Mouse (Mus musculus): ENCODE results near the gene Tulp4. TPM values are rescaled to one million over a fixed set of nuclear protein-coding genes. Genes with fewer than 3 reads are reported as not detected.
"Not testable (repeated sequence)": the region's sequence is repeated elsewhere in the genome, so short reads cannot be mapped to it uniquely, and the experiment has no call there.

The Tulp4 gene
- polyA plus RNA-seq, 1 experiment from 2014 or later = 159 TPM

DNA sequence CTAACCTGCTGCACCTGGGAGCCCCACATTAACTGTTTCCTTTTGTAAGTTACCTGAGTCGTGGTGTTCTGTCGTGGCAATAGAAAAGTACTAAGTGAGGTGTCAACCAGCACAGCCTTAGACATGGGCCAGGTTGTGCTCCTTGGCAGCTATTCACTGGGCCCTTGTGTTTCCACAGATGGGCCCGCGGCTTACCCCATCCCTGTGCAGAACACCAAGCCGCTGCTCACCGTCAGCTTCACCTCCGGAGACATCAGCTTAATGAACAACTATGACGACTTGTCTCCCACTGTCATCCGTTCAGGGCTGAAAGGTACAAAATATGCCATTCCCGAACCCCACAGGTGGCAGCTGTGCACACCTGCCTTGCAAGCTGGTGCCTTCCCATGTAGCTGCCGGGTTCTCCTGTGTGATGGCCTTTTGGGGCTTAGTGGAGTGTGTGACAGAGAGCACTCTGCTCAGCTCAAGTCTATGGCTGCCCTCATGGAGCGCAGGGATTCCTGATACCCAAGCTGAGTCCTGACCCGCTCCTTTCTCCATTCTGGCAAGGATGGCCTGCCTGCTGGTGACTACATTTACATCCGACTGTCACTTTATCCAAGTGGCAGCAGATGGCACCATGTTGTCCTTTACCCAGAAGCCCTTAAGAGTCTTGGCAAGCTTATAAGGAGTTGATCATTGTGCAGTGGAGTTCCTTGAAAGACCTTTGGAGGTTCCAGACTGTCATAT, 95.4 kb downstream of the Tulp4 start:
- H3K9me3 ChIP-seq (replicated peaks) = no peaks in the 10 kb centered on the region
- no peak overlapping the region for H3K4me3 ChIP-seq
- WGBS = 93% methylated on average over 14 of the region's 14 CpGs
- peaks cover 60% of the 10 kb centered on the region for H3K36me3 ChIP-seq
- DNase-seq (ENCODE audit: low spot score) = no peak
- H3K27me3 ChIP-seq (ENCODE audit: low read depth, poor library complexity, severe bottlenecking) = no peaks in the 10 kb centered on the region
- no peak overlapping the region for H3K27ac ChIP-seq
- H3K4me1 ChIP-seq = no peaks in the 10 kb centered on the region

DNA sequence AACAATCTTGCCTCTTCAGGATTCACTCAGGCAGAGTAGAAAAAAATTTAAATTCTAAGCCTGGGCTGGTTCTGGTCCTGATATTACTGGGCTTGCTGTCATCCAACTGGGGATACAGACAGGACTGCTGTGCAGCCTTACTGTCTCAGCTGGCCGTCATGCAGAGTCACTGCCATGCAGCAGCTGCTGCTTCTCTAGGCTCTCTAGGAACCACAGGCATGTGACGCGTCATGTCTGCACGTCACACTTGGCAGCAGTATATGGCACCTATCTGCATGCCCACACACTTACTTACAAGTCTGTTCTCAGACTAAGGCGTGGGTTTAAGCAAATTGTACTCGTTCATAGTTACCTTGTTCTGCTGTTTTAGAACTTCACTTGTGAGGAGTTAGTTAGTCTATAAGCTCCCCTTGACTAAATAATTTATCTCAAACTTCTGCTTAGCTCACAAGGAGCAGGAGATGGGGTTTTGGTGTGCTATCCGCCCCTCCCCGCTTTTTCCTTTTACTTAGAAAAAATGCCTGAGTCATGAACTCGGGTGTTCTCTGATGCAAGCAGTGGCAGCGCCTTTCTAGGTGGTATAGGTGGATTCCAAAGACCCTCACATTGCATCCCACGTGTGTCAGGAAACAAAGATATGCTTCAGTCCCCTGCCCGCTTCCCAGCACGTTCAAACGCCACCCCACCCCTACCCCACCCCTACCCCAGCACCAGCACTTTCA, 96.3 kb downstream of the Tulp4 start:
- peaks cover 69% of the 10 kb centered on the region for H3K36me3 ChIP-seq
- DNase-seq (ENCODE audit: low spot score) = no peak
- no peaks in the 10 kb centered on the region for H3K9me3 ChIP-seq (replicated peaks)
- WGBS = 87% methylated on average over 14 of the region's 14 CpGs
- no peak overlapping the region for H3K4me3 ChIP-seq
- no peak overlapping the region for H3K27ac ChIP-seq
- no peaks in the 10 kb centered on the region for H3K4me1 ChIP-seq
- no peaks in the 10 kb centered on the region for H3K27me3 ChIP-seq (ENCODE audit: low read depth, poor library complexity, severe bottlenecking)

DNA sequence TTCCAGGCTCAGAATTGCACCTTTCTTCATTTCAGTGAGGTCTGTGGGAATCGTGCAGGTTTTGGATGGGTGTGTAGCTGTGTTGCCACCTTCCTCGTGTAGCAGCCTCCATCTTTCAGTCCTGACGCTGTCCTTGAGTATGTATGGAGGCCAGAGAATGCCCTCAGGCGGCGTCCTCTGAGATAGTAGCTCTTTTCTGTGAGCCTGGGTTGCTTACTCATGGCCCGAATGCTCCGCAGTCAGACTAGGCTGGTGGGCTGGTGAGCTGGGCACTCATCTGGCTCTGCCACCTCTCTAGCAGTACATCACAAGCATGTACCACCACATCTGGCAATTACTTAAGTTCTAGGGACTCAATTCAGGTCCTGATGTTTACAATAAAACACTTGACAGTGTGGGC, 96.9 kb downstream of the Tulp4 start:
- no peak for DNase-seq (ENCODE audit: low spot score)
- H3K9me3 ChIP-seq (replicated peaks) = no peaks in the 10 kb centered on the region
- H3K4me3 ChIP-seq = no peak overlapping the region
- WGBS = 88% methylated on average over 7 of the region's 7 CpGs
- H3K36me3 ChIP-seq = peaks cover 75% of the 10 kb centered on the region
- no peak overlapping the region for H3K27ac ChIP-seq
- H3K27me3 ChIP-seq (ENCODE audit: low read depth, poor library complexity, severe bottlenecking) = no peaks in the 10 kb centered on the region
- no peaks in the 10 kb centered on the region for H3K4me1 ChIP-seq

DNA sequence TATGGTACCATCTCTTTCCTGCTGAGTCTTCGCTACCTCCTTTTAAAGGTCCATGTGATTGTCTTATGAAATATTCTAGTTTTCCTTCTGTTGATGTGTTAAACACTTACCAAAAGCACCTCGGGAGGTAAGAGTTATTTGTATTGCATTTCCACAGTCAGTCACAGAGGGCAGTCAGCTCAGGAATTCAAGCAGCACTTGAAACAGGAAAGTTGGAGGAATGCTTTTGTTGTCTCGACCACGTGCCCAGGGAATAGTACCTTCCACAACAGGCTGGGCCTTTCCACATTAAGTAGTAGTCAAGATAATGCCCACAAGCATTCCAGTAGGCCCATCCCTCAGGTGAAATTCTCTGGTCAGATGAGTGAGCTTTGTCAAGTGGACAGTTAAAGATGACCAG, 97.6 kb downstream of the Tulp4 start:
- Histone ChIP-seq H3K9me3 (replicated peaks) (no peaks in the 10 kb centered on the region), H3K27ac (no peak overlapping the region), H3K36me3 (peaks cover 74% of the 10 kb centered on the region), H3K4me1 (no peaks in the 10 kb centered on the region), H3K27me3 (ENCODE audit: low read depth, poor library complexity, severe bottlenecking) (no peaks in the 10 kb centered on the region), H3K4me3 (no peak overlapping the region)
- WGBS = 59% methylated on average over 4 of the region's 4 CpGs
- DNase-seq (ENCODE audit: low spot score) = no peak

DNA sequence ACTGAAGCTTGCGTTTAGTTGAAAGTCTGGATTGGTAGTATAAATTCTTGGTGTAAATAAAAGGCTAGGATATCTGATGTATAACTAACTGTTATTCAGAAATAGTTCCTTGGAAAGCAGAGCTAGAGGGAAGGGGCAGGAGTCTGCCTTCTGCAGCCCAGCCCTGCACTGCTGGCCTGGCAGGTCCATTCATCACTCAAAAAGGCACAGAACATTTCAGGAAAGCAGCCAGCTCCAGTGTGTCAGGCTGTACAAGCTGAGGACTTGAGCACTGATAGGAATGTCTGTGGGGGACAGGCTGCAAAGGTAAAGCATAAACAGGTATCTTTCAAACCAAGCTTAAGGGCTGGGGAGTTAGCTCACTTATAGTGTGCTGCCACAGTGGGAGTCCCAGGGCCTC, 105.5 kb downstream of the Tulp4 start:
- DNase-seq (ENCODE audit: low spot score) = no peak
- Histone ChIP-seq H3K36me3 (peaks cover 86% of the 10 kb centered on the region), H3K27me3 (ENCODE audit: low read depth, poor library complexity, severe bottlenecking) (no peaks in the 10 kb centered on the region), H3K4me1 (no peaks in the 10 kb centered on the region), H3K27ac (no peak overlapping the region), H3K4me3 (no peak overlapping the region), H3K9me3 (replicated peaks) (no peaks in the 10 kb centered on the region)
- 92% methylated on average over 1 of the region's 1 CpGs for WGBS

DNA sequence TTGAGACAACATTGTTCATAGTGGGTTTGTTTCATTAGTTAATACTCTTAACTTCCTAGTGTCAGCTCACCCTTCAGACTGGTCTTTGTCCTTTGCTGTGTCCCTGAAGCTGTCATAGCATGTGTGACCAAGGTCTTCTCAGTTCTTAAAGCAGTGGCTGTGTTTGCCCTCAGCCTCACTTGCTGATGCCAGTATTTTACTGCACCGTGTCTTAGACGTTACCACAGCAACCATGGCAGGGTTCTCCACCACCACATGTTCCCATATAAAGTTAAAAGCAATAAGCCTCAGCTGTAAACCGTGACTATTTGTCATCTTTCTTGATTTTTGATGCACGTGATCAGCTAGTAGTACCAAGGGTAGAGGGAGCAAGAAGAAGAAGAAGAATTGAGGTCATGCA, 109.4 kb downstream of the Tulp4 start:
- DNase-seq (ENCODE audit: low spot score) = no peak
- no peak overlapping the region for H3K27ac ChIP-seq
- H3K36me3 ChIP-seq = peaks cover 67% of the 10 kb centered on the region
- no peaks in the 10 kb centered on the region for H3K27me3 ChIP-seq (ENCODE audit: low read depth, poor library complexity, severe bottlenecking)
- WGBS = 88% methylated on average over 4 of the region's 4 CpGs
- H3K4me1 ChIP-seq = no peaks in the 10 kb centered on the region
- H3K9me3 ChIP-seq (replicated peaks) = no peaks in the 10 kb centered on the region
- no peak overlapping the region for H3K4me3 ChIP-seq

DNA sequence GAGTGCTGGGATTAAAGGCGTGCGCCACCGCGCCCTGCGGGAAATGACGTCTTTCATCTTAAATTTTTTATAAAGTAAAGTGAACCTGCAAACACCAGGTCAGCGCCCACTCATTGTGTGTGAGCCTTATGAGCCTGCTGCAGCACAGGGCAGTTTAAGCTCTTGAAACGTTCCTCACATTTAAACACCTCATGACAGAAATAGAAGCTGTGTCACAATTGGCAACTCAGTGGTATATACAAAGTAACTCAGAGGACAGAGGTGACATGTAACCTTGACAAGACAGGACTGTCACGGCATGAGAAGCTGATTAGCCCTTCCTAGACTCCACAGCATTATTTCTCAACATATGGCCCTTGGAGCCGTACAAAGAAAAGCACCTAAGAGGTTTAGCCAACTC, 110.3 kb downstream of the Tulp4 start:
- H3K27me3 ChIP-seq (ENCODE audit: low read depth, poor library complexity, severe bottlenecking) = no peaks in the 10 kb centered on the region
- H3K9me3 ChIP-seq (replicated peaks) = no peaks in the 10 kb centered on the region
- no peaks in the 10 kb centered on the region for H3K4me1 ChIP-seq
- H3K36me3 ChIP-seq = peaks cover 63% of the 10 kb centered on the region
- H3K4me3 ChIP-seq = no peak overlapping the region
- no peak for DNase-seq (ENCODE audit: low spot score)
- H3K27ac ChIP-seq = no peak overlapping the region
- 96% methylated on average over 10 of the region's 10 CpGs for WGBS

DNA sequence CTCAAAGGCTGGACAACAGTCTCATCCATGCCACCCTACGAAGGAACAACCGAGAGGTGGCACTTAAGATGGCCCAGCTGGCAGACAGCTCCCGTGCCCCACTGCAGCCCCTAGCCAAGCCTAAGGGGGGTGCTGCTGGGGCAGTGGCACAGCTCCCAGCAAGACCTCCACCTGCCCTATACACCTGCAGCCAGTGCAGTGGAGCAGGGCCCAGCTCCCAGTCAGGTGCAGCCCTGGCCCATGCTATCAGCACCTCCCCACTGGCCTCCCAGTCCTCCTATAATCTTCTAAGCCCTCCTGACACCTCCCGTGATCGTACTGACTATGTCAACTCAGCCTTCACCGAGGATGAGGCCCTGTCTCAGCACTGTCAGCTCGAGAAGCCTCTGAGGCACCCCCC, 126.4 kb downstream of the Tulp4 start:
- H3K27ac ChIP-seq; H3K27me3 ChIP-seq (ENCODE audit: low read depth, poor library complexity, severe bottlenecking); H3K4me3 ChIP-seq; H3K36me3 ChIP-seq; H3K9me3 ChIP-seq (replicated peaks); DNase-seq (ENCODE audit: low spot score); H3K4me1 ChIP-seq: not testable (repeated sequence)
- WGBS = no CpG with 5 or more reads among the region's 7 CpGs

DNA sequence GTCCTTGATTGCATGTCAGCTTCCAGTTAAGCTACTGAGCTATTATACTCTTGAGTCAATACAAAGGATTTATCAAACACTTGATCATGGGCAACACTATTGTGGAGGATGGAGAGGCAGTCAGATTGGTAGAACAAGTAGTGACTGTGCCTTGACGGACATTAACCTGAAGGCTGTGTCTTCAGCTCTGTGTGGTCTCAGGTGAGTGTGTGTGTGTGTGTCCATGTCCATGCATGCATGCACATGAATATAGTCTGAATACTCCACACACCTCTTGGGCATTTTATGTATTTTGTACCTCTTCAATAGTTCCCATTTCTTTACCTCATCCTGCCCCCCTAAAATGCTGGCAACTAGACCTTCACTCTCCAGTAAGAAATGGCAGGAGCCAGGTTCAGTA, 145.1 kb downstream of the Tulp4 start:
- WGBS = 86% methylated on average over 1 of the region's 1 CpGs
- not testable (repeated sequence) for H3K27ac ChIP-seq; H3K4me1 ChIP-seq; H3K27me3 ChIP-seq (ENCODE audit: low read depth, poor library complexity, severe bottlenecking); H3K9me3 ChIP-seq (replicated peaks); H3K36me3 ChIP-seq; DNase-seq (ENCODE audit: low spot score); H3K4me3 ChIP-seq

DNA sequence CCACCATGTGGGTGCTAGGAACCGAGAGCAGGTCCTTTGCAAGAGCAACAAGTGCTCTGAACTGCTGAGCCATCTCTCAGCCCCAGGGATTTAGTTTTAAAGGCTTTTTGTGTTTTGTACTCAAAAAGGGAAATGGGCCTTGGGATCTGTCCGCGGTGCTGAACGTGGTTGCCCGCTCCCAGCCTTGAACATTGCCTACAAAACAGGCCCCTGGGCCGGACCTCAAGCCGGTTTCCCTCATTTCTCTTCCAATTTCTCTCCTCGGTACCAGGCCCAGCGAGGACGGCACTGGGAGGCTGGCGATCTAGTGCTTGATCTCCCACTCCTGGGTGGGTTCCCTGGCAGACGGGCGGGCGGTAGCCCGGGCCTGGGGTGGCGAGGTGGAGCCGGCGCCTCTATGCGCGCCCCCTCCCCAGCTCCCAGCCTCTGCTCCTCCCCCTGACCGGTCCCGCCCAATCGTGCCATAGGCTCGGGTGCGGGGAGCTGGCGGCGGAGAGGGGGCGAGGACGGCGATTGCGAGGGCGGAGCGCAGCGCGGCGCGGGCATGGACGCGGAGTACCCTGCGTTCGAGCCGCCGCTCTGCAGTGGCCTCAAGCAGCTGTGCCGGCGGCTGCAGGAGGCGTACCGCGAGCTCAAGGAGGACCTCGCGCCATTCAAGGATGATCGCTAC, 150.3 kb downstream of the Tulp4 start, which contains the start of gene Tmem181a:
TSS of gene Tmem181a (plus strand) at position 461 of the 670 bp plus-strand sequence.
- H3K27me3 ChIP-seq (ENCODE audit: low read depth, poor library complexity, severe bottlenecking) = not testable (repeated sequence)
- H3K4me3 ChIP-seq = peak within 1 kb of the TSS; percentile 33
- WGBS = 0% methylated on average over 12 of the region's 51 CpGs

DNA sequence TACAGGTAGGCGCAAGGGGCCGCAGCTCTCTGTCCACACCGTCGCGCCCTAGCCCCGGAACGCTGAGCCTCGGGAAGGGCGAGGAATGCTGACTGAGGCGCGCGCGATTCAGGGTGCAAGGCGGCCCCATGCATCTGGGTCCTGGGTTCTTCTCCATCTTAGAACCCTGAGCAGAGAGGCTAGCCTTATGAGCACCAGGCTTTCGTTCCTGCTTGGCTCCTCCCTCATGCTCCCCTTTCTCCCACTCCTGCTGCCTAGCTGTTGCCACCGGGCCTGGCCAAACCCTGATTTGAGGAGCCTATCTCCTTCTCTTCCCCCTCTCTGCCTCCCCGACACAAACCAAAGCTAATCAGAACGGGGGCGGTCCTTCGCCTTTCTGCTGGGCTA, 150.8 kb downstream of the Tulp4 start:
- WGBS = under 1% methylated on average over 20 of the region's 20 CpGs
- peak overlapping the region; percentile 33; the same call in 1 of the 2 replicates for H3K4me3 ChIP-seq
- not testable (repeated sequence) for H3K27me3 ChIP-seq (ENCODE audit: low read depth, poor library complexity, severe bottlenecking); DNase-seq (ENCODE audit: low spot score); H3K9me3 ChIP-seq (replicated peaks); H3K4me1 ChIP-seq; H3K36me3 ChIP-seq; H3K27ac ChIP-seq

More for the DNA sequence above, 150.3 kb downstream of the Tulp4 start, which contains the start of gene Tmem181a:
- H3K4me1 ChIP-seq; H3K9me3 ChIP-seq (replicated peaks); H3K36me3 ChIP-seq; H3K27ac ChIP-seq; DNase-seq (ENCODE audit: low spot score): not testable (repeated sequence)

DNA sequence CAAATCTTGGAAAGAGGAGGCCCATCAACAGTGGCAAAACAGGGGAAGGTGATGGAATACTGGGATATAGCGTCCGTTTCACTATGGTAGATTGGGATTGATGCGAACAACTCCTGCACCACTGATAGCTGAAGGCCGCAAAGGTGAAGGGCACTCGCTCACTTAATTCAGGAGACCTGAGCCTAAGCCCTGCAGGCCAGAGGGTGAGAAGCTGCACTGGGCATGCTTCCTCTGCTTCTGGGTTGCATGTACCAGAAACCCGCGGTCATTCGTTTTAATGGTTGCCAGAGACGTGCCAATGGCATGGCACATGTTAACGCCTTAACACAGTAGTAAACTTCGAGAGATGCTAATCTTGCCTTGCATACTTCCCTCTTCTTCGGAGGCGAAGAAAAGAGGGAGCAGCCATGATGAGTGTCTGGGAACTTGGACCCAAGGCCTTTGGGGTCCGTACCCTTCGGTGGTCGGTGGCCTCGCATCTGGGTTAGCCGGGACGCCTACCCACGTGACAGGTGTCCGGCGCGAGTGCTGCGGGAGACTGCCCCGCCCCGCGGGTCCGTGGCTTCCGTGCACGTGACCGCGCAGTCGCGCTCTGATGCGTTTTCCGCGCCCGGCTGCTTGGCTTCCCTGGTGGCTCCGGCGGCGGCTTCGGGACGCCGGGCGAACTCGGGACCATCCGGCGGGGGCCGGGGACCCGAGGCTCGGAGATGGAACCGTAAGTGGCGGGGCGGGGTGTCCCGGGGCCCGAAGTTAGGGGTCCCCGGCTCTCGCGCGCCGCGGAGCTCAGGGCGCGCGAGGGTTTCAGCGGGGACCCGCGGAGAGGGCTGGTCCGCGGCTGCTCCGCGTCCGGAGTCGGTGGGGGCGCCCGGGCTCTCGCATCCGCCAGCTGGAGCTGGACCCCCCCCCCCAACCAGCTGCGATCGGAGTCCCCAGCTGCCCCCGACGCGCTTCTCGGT, 163.9 kb downstream of the Tulp4 start:
- H3K36me3 ChIP-seq; H3K4me1 ChIP-seq; H3K9me3 ChIP-seq (replicated peaks); H3K27me3 ChIP-seq (ENCODE audit: low read depth, poor library complexity, severe bottlenecking): not testable (repeated sequence)
- Histone ChIP-seq H3K4me3 (peak overlapping the region; percentile 53), H3K27ac (peak overlapping the region; percentile 70; the same call in 1 of the 2 replicates)
- 2% methylated on average over 59 of the region's 84 CpGs for WGBS
- DNase-seq (ENCODE audit: low spot score) = peak; percentile 52

All from limb, embryonic 10.5 days (tissue).